Mouse (Mus musculus) monocyte, adult 59 days (primary cell): Measurements from ENCODE around the gene Fgf13. TPM values are rescaled to one million over a fixed set of nuclear protein-coding genes. Genes with fewer than 3 reads are reported as not detected.

Experiments used
- total RNA-seq, 2 experiments: library from RNA; stranded (reverse); gene quantifications; one replicate each; pipeline ENCODE4 v1.2.4; 2023

Fgf13 gene
- not detected for total RNA-seq

GRCm38 (mm10) chrX:59567695-59568431 is at the start of gene Fgf13:
Fgf13 (minus strand) TSS chrX:59568071.

